Mouse (Mus musculus) granulocyte monocyte progenitor cell, adult 5-6 weeks (primary cell): ENCODE data around the gene Gpt2. TPM values are rescaled to one million over a fixed set of nuclear protein-coding genes. Genes with fewer than 3 reads are reported as not detected.

Experiments
- ATAC-seq: replicated peaks from 2 replicates; pipeline ENCODE4 v1.8.0; 2016; ENCODE audit warnings: mild to moderate bottlenecking, moderate TSS enrichment, inconsistent platforms; ENCODE audit not compliant: poor library complexity, severe bottlenecking
- total RNA-seq, 2 experiments: library from RNA; stranded (forward) in 1 of 2; stranded (reverse) in 1 of 2; fragments of 200-712, 200-1000 nt in 1 of 2; fragments of >200 nt in 1 of 2; fragmentation: Nextera tagmentation in 1 of 2; gene quantifications; 2 replicates each; pipeline ENCODE4 v1.2.3; 2014 to 2017

Gene Gpt2
- 3.1 and 5.7 TPM in 2 replicates for total RNA-seq (2014; fragmentation: Nextera tagmentation)
- total RNA-seq (2017), result 4.3 and 4.6 TPM in 2 replicates

DNA sequence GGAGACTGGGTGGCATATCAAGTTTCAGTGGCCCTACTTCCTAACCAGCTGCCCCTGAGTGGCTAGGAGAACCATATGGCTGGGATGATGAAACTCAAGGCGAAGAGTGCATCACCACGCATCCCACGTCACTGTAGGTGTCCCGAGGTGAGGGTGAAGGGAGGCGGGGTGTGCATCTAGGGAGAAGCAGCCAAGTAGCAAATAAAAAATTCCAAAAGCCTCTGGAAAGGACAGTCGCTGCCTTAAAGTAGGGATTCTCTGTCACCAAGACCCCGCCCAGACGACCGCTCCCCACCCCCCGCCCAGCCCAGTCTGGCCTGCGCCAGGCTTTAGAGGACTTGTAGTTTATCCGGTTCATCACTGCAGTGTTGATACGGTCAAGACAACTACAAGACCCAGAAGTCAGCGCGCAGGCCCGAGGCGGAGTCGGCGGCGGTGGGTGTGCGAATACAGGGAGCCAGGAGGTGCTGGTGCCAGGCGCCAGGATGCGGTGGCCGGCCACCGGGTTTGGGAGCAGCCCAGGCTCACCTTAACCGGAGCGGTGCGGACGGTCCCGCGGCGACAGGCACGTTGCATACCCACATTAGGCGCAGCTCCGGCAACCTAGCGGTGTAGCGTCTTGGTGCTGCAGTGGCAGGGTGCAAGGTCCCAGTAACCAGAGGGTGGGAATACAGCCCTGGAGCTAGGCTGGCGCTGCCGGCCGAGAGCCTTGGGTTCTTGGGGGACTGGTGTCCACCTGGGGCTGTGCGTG, at the start of gene Gpt2:
Gene Gpt2 (plus strand): TSS at position 452 of the 751 bp plus-strand sequence.
- ATAC-seq, result peak; percentile 89

DNA sequence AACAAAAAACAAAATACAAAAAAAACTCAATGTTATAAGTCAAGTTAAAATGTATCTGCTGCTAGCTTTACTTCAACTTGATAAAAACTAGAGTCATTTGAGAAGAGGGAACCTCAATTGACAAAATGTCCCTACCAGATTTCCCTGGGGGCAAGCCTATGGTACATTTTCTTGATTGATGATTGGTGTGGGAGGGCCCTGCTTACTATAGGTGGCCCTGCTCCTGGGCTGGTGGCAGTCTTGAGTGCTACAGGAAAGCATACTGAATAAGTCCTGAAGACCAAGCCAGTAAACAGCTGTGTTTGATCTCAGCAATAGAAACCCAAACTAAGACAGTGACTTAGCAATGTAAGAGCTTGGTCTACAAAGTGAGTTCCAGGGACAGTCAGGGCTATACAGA, 48.3 kb upstream of the Gpt2 start:
- no peak for ATAC-seq

DNA sequence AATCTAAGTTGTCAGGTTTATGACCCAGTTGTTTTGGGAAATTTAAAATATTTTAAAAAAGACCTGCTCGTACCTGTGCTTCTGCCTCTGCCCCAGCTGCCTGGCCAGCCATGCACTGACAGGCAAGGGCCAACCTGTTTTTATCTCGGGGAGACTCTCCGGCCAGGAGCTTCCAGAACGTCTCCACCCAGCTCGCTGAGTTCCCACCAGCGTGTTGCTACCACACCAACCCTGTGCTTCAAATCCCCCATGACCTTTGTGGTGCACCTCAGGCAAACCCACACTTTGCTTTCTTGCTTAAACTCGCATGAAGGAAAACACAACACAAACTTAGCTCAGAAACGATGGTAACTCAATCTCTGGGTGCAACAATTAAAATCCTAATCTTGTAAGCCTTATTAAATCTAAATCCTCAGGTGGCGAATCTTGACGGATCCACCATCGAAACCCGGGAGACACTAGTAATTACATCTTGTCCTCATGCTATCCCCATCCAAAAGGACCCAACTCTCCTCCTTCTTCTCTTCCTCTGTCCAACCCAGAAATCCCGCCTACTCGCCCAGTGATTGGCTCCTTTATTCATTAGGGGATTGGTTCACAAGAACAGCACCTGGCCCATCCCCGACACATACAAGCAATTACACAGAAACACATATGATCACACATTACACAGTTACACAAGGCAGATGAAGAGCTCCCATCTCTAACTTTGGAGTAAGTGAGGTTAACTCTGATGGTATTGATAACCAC, 46.3 kb upstream of the Gpt2 start:
- no peak for ATAC-seq

DNA sequence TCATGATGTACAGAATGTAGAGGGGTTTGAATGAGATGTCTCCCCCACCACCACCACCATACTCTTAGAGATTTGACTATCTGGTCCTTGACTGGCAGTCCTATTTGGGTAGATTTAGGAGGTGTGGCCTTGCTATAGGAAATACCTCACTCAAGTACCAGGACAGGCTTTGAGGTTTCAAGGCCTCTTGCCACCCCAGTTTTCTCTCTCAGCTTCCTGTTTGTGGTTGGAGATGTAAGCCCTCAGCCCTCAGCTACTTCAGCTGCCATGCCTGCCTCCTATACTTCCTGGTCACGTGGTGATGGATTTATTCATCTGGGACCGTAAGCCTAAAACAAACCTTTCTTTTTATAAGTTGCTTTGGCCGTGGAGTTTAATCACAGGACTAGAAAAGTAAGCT, 42.0 kb upstream of the Gpt2 start:
- peak; percentile 57 for ATAC-seq

DNA sequence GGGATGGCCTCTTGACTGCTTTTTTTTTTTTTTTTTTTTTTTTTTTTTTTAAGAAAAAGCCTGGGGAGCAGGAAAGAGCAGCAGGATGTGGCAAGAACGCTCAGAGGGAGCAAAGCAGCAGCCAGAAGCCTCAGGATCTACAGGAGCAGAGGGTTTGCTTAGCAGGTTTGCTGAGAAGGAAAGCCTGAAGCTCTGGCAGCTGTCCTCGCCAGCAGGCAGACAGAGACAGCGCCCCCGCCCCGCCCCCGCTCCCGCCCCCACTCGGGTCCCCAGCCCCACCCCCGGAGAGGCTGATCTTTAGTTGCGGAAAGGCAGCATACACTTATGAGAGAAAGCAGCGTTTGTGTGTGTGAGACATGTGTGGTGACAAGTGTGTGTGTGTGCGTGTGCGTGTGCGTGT, 40.0 kb upstream of the Gpt2 start:
- peak; percentile 26 for ATAC-seq

DNA sequence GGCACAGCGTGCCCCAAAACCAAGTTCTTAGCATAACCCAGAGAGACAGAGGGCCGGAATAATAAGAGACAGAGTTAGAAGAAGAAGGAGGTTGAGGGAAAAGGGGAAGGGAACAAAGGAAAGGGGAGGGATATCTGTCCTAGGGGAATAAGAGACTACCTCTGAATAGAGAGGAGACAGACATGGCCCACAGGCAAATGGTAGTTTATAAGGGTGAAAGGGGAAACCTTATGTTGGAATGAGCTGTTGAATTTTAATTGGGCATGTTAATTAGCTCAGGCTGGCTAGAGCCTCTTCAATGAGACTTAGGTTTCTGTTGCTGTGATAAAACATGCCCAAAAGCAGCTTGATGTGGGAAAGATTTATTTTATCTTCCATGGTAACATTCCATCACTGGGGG, 39.1 kb upstream of the Gpt2 start:
- ATAC-seq, result no peak

DNA sequence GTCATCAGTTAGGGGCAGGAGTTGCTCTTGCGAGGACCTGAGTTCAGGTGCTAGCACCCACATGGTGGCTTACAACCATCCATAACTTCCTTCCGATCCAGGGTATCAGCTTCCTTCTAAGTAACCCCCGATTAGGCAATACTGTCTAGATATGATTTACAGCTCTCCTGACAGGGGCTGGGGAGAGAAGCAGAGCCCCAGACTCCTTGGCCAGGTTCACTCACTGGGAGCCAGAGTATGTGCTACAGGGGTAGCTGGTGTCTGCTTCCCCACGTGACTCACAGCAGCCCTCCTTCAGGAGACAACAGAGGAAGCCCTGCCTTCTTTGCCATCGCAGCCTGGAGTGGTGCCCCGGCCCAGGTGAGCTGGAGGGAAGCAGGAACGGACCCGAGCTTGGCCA, 37.6 kb upstream of the Gpt2 start:
- ATAC-seq, result peak; percentile 52

DNA sequence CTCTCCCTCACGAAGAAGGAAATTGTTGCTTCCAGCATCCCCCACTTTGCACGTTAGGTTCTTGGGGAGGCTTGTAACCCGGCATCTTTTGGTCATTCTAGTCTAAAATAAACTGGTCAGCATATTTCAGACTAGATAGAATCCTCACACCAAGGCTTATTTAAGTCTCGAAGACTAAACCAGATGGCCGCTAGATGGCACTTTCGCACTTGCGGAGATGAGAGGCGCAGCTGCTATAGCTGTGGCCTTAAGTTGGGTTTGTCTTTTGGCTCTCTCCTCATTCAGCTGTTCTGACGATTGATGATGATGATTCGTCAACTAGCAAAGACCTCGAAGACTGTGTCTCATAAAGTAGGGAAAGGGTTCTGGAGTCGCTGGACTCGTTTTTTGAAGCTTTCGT, 35.8 kb upstream of the Gpt2 start:
- ATAC-seq, result peak; percentile 59

DNA sequence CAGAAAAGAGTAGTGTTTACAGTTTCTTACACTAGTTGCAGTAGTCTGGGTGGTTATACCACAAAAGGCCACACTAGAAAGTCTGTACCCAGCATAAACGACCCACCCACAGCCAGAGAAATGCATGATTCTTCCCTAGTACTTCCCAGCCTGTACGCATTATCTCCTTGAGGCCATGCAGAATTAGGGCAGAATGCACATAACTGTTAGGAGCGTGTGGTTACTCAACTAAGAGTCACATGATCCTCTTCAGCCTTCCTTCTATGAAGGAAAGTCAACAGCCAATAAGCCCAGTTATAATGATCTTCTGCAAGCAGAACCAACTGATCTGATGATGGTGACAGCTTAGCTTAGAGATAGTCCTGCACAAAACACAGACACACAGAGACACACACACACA, 32.8 kb upstream of the Gpt2 start:
- no peak for ATAC-seq

DNA sequence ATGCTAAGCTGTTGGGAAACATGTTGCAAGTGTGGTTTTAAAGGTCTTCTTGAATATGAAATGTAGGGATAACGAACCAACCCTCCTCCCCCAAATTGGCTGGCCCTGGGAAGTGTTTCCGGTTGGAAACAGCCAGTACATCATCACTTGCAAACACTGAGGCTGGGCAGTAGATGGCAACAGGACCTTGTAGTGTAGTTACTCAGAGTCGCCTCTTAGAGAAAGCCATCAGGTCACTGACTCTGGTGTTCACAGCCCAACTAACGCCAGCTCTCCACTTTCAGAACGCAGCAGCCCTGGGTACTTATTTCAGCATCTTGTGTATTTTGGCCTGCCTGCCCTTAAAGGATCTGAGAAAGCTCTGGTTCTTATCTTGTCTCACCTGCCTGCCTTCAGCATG, 31.6 kb upstream of the Gpt2 start:
- ATAC-seq, result peak; percentile 20; the same call in 1 of the 2 replicates

DNA sequence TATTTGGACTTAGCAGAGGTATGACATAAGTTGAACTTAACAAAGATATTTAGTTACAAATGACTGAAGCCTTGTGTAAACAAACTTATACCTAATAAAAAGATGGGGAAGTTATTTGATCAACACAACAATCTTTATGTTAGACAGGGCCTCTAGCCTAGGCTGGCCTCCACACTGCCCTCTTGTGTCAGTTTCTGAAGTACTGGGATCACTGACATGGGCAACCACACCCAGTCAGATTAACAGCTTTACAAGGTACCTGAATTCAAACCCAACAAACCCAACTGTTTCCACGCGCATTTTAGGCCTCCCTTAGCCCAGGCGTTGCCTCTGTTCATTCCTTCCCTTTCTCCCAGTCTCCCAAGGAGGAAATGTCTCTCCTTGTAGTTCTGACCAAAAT, 31.0 kb upstream of the Gpt2 start:
- peak; percentile 64 for ATAC-seq

DNA sequence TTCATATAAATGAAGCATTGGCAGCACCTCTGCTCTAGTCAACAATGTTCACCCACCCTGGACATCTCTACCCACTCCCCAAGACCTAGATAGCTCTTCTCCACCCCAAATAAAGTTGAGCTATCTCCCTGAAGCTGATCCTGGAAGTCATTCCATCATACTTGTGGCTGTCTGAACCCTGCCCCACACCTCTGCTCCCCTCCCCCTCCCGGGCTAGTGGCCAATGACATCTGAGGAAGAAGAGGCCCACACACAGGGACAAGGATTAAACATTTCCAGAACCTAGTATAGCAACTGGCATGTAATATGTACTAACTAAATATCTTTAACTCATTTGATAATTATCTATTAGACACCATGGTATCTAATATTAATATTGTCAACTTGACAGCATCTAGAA, 29.9 kb upstream of the Gpt2 start:
- no peak for ATAC-seq

DNA sequence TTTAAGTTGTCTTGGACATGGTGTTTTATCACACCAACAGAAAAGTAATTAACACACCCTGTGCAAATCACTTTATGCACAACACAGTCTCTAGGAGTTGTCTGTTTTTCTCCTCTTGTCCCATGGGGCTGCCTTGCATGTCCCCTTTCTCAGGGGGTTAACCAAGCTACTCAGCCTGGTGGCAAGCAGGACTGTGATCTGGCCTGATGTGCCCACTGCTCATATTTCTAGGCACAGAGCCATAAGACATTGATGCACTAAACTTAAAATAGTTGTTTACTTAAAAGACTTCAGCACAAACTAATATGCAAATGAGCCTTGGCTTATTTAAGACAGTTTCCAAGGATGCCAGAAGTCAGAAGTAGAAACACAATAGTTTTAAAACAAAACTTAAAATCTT, 28.1 kb upstream of the Gpt2 start:
- ATAC-seq, result no peak

DNA sequence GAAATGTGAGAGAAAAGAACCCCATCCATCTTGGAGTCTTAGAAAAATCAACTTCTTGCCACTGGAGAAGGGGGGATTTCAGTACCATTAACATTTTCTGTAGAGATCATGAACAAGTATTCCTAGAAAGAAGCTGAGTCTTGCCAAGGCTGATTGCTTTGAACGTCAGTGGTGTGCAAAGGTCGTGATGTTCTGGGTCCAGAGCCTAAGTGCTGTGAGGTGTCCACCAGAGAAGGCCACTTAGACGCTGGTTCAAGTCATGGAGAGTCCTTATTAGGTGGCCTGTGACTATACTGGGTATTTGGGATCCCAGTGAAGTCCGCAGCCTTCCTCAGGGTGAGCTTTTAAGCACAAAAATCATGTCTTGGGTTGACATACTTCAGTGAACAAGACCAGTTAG, 26.3 kb upstream of the Gpt2 start:
- ATAC-seq, result no peak

DNA sequence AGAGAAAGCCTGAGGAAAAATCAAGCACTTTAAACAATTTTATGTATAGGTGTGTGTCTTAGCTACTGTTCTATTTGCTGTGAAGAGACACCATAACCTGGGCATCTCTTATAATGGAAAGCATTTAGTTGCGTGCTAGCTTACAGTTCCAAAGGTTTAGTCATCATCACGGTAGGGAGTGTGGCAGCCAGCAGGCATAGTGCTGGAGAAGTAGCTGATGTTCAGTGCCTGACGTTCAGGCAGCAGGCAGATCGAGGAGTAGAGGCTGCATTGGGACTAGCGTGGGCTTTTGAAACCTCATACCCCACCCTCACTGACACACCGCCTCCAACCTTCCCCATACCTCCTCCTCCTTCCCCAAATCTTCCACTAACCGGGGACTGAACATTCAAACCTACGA, 21.6 kb upstream of the Gpt2 start:
- no peak for ATAC-seq

DNA sequence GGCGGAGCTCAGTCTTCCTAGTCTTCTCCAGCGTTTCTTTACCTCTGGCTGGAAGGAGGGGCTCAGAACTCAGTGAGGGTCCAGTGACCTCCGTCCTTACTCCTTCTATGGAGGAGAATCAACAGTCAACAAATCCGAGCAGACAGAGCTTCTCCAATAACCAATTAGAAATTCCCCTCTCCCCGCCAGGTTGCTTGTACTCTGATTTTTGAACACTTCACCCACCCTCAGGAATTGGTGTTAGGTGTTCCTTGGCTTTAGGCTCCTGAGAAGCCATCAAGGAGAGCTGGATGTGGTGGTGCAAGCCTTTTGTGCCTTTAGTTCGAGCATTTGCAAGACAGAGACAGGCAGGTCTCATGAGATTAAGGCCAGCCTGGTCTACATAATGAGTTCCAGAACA, 19.6 kb upstream of the Gpt2 start:
- ATAC-seq, result no peak

DNA sequence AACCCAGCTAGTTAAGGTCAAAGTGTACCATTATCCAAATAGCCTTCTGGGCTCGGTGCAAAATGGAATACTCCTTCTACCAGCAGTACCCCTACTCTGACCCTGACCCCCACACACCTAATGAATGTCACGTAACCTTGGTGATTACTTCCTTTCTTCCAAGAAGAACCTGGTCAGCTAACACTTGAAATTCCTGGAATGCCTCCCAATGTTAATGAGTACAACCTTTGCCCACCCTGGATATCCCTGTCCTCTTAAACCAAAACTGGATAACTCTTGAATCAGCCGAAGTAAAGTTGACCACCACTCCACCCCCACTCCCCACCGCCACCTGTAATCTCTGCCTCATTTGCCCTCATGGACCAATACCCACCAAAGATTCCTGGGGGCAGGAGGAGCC, 19.1 kb upstream of the Gpt2 start:
- no peak for ATAC-seq

DNA sequence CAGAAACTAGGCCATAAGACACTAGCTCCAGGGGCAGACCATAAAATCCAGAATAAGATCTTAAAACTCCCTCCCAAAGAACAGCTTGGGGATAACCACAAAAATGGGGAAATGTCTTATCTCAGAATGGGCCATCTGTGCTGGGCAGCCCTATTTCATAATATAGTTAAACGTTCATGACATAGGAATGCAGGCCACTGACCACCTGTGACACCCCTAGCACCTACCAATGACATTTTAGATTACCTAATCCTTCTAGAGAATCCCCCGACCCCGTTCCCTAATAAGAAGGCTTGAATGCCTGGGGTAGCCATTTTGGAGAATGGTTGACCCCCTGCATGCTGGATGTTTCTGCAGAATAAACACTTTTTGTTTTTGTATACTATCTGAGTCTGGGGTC, 17.5 kb upstream of the Gpt2 start:
- ATAC-seq, result peak; percentile 62

DNA sequence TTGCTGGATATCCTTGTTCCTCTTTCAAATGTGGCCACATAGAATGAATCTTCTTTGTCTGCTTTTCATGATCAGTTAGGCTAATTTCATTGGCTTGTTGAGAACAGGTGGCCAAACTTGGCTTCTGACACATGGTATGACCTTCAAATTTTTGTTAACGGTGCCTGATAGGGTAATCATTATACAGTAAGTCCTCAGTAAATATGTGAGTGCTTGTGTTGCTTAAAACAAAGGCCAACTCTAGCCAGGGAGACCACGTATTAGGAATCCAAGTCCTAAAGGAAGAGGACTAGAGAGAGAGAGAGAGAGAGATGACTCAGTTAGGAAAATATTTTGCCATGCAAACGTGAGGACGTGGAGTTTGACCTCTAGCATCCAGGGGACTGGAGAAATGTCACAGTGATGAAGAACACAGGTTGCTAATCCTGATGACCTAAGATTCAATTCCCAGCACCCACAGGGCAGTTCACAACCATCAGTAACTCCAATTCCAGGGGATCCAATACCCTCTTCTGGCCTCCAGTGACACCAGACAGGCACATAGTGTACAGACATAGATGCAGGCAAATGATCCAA, 15.3 kb upstream of the Gpt2 start:
- ATAC-seq, result peak; percentile 16; the same call in 1 of the 2 replicates

DNA sequence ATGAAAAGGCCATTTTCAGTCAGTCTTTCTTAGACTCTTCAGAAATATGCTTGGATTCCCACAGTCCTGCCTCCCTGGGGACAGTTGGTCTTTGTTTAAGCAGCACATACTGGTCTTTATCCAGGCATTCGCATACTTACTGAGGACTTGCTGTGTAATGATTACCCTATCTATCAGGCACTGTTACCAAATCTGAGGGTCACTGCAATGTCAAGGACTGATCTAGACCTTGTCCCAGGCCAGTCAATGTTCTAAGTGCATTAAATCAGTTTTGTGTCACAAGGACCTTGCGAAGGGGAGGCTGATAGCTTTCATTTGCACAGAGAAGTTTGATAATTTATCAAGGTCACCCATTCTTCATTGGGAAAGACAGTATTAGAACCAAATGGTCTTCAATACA, 14.0 kb upstream of the Gpt2 start:
- no peak for ATAC-seq

DNA sequence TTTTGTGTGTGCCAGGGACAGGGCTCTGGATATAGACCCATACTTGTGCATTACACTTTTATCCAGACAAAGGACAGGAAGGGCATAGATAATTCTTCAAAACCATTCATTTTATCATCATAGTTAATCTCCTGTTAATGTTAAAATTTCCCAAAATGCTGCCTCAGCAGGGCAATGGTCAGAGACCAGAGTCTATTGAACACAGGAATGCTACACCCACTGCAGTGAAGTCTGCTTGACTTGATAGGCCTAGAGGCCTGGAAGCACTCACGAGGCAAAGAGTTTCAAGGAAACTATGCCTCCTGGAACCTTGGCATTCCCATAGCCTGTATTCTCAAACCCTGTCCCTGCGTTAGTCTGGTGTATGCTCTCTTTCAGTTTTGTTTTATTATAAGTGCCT, 12.7 kb upstream of the Gpt2 start:
- ATAC-seq, result no peak

DNA sequence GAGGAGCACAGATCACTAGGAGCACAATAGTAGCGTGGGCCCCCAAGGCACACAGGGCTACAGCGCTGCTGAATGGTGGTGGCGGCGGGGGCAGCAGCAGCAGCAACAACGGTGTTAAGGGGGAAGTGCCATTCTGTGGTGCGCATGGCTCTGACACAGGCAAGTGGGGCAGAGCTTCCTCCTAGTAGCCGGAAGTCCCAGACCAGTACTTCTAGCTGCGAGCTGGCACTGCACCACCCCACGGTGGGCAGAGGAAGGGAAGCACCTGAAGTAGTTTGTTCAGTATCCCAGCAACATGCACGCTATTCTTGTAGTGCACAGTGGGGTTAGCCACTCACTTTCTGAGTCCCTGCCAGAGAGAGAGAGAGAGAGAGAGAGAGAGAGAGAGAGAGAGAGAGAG, 10.5 kb upstream of the Gpt2 start:
- peak; percentile 100 for ATAC-seq
